Mouse (Mus musculus): ENCODE measurements around the gene Nos1ap.
A peak's percentile ranks its signal among the peaks of the same experiment; 100 is the strongest.

Gene Nos1ap

GRCm38 (mm10) chr1:170368864-170369263 lies 220.8 kb downstream of the Nos1ap start:
- no peak for DNase-seq (ENCODE audit: low read depth, low spot score)

DNA sequence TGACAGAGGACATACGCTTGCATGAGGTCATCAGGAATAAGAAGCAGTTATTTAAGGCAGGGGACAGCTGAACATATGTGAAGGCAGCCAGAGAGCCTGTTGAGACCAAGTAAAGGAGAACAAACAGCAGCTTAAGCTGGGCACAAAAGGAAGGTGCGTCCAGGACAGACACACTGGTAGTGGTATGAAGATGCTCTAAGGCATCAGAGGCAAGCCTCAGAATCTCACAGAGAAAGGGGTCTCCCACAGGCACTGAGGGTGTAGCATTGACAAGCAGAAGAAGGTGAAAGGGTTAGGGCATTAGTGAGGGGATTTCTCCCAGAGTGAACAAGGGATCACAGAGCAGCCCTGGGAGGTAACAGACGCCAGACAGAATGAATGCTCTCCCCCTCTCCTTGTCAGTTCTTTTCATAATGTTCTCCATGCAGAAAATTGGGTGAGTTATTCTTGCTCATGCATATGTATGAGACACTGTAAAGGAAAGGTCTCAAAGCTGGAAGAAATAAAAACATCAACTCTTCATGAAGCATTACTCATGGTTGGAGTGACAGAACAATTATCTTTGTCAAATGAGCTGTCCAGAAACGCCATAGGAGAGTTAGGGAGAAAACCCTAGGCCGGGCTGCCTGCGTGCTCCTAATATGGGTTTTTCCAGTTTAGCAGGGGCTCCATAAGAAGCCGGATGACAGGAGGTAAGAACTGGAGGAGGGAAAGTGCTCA lies 222.5 kb downstream of the Nos1ap start:
- DNase-seq (ENCODE audit: low read depth, low spot score) = peak; percentile 59

DNA sequence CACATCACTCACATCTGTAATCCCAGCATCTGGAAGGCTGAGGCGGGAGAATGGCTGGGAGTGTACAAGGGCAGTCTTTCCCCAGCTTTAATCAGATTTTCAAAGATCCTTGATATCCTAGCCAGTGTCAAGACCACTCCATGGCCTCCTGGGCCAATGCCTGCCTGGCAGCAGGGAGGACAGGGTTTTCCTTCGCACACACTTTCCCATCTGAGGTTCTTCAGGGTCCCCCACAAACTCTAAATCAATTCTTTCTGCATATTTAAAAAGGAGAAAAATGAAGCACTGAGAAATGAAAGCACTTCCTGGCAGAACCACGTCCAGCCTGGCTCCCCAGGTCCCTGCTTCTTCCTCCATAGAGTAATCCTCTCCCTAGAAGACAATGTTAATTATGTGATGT lies 225.9 kb downstream of the Nos1ap start:
- no peak for DNase-seq (ENCODE audit: low read depth, low spot score)

GRCm38 (mm10) chr1:170360183-170360915 lies 229.3 kb downstream of the Nos1ap start:
- no peak for DNase-seq (ENCODE audit: low read depth, low spot score)

GRCm38 (mm10) chr1:170353335-170353734 lies 236.3 kb downstream of the Nos1ap start:
- no peak for DNase-seq (ENCODE audit: low read depth, low spot score)

- DNase-seq (ENCODE audit: low read depth, low spot score) = no peak
These were observed 238.6 kb downstream of the Nos1ap start for GRCm38 (mm10) chr1:170351080-170351479.

DNA sequence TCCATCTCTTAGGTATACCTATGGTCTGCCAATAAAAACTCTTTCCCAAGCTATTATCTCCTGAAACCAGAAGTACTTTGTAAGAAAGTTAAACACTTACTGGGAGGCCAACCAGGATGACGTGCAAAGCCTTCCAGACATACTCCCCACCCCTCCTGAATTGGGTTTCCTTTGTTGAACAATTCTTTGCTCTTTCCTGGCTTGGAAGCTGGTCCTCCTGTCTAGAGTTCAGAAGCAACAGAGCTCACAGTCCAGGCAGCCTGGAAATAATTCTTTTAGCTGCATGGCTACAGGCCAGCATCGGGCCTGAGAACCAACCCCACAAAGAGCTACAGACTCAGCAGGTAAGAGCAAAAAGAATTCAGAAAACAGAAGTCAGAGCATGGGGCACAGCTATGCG lies 243.4 kb downstream of the Nos1ap start:
- no peak for DNase-seq (ENCODE audit: low read depth, low spot score)

DNA sequence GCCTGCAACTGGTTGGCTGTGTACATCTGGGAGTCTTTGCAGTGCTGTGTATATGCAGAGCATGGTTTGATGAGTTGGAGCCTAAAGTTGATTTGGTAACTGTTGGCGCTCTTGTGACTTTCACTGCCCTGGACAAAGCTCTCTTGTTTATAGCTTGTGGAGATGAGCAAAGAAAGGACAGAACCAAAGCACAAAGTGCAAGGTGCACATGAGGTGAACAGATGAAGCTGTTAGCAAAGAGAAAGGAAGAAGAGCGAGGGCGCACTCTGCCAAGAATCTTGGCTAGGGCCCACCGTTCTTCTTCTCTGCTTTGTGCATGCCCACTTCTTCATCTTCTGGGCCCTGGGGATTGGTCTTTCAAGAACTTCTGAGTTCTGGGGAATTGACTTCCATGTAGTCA lies 245.8 kb downstream of the Nos1ap start:
- no peak for DNase-seq (ENCODE audit: low read depth, low spot score)

- no peak for DNase-seq (ENCODE audit: low read depth, low spot score)
These were observed 246.6 kb downstream of the Nos1ap start for GRCm38 (mm10) chr1:170343081-170343480.

- no peak for DNase-seq (ENCODE audit: low read depth, low spot score)
These were observed 249.7 kb downstream of the Nos1ap start for GRCm38 (mm10) chr1:170339943-170340342.

GRCm38 (mm10) chr1:170332775-170333174 lies 256.9 kb downstream of the Nos1ap start:
- no peak for DNase-seq (ENCODE audit: low read depth, low spot score)

- no peak for DNase-seq (ENCODE audit: low read depth, low spot score)
These were observed 257.7 kb downstream of the Nos1ap start for GRCm38 (mm10) chr1:170331926-170332325.

GRCm38 (mm10) chr1:170325277-170325676 lies 264.4 kb downstream of the Nos1ap start:
- no peak for DNase-seq (ENCODE audit: low read depth, low spot score)

DNA sequence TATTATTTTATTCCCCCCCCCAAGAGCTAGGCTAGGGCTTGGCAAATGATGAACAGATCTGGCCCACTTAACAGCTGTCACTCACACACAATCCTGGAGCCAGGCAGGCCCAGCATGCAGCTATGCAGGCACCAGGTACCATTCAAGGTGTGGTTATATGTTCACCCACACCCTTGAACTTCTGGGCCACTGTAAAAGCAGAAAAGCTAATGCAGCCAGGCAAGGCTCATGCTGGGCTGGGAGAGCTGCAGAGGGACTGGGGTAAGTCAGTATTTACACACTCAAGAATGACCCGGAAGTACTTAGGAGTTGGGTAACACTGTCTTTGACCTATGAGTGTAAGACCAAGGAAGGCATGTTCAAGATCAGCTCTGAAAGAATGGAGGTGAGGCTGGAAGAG lies 265.3 kb downstream of the Nos1ap start:
- no peak for DNase-seq (ENCODE audit: low read depth, low spot score)

GRCm38 (mm10) chr1:170323001-170323400 lies 266.7 kb downstream of the Nos1ap start:
- DNase-seq (ENCODE audit: low read depth, low spot score) = no peak

DNA sequence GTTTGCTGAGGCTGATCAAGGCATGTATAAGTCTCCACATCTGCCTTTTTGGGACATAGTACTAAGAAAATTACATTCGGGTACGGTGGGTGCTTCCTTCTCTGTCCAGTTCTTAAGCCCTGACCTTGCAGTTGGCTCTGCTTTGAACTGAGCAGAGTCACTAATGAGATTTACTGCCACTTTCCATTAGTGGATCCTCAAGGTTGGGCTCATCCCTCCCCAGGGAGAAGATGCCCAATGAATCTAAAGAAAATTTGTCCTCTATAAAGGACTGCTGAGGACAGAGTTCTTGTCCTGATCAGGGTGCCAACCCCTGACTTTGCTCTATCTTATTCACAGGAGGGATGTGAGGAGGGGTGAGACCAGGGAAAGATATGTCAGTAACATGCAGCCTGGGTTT lies 267.6 kb downstream of the Nos1ap start:
- no peak for DNase-seq (ENCODE audit: low read depth, low spot score)

DNA sequence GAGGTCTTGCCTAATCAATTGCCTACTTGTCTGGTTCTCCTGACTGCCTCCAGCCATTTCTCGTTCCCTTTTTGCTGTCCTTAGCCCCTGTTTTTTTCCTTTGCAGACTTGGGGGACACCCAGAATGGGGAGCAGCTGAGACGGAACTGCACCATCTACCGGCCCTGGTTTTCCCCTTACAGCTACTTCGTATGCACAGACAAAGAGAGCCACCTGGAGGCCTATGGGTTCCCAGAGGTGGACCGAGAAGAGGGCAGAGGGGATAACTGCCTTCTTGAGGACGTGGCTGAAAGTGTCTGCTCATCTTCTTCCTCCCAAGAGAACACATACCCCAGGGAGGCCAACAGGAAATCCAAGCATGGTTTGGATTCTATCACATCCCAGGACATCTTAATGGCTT lies 278.2 kb downstream of the Nos1ap start:
- no peak for DNase-seq (ENCODE audit: low read depth, low spot score)

- DNase-seq (ENCODE audit: low read depth, low spot score) = no peak
These were observed 281.2 kb downstream of the Nos1ap start, which contains the start of gene Spata46 for GRCm38 (mm10) chr1:170308503-170308902. Gene Spata46, plus strand, starts transcription at chr1:170308803.

DNA sequence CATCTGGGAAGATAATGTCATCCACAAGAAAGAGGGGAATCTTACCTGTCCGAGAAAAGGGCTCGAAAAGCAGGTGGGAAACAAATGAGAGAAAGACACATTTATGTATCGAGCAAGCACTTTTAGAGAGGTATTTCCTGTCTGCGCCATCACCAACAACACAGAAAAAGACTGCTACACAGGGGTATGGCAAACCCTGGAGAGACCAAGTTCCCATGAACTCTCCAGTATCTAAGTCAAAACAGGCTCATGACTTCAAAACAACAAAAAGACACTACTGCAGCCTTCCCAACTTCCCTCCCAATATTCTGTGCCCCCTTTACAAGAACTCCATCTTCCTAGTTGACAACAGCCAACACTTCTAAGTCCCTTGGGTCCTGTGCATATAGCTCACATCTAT lies 283.4 kb downstream of the Nos1ap start, which contains the start of gene Gm7694:
Gene Gm7694, minus strand, starts transcription at position 101 of the 400 bp plus-strand sequence.
- DNase-seq (ENCODE audit: low read depth, low spot score) = no peak

DNA sequence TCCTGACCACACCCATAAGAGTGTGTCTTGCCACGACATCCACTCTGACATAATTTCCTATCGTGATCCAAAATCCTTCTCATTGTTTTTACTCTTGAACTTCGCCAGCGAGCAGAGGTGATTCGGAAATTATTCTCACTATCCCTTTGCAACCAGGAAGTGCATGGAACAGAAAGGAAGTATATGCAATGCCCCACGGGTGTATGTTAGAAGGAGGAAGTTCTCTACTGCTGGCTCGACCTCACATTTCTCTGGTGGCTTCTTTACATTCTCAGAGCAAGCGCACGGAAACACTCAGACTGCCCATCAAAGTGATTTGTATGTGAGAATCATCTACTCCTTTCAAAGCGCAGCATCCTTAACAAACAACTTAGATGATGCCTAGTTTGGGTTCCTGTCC lies 284.7 kb downstream of the Nos1ap start:
- DNase-seq (ENCODE audit: low read depth, low spot score) = no peak

DNA sequence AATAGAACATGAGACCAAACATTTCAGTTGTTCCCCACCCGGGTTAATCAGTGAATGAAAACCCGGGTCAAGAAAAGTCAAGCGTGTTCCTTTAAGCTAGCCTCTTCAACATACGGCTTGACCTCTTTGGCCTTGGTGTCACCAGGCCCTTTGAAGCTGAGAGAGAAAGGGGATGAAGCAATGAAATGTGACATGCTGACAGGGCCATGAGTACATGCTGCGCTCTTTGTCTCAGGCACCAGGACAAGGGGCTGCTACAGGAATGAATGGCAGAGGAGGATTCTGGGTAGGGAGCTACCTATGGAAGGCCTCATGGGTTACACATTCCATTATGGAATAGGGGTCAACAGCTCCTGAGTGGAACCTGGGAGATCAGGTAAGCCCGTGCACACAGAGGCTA lies 286.6 kb downstream of the Nos1ap start:
- DNase-seq (ENCODE audit: low read depth, low spot score) = peak; percentile 12

DNA sequence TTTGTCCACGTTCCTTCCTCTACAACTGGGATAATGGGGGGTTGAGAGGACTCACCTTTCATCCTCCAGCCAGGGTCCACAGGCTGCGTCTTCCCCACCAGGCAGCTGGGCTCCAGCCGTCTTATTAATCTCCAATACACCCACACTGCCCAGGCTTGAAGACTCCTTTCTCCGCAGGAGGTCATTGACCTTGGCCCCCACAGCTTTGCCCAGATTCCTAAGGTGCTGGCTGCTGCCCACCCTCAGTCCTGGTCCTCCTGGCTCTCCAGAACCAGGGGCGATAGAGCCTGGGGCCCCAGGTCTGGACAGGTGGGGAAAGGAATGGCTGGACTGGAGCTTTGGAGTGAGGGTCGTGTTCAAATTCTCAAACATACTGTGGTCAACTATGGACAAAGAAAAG lies 287.2 kb downstream of the Nos1ap start:
- DNase-seq (ENCODE audit: low read depth, low spot score) = no peak

DNA sequence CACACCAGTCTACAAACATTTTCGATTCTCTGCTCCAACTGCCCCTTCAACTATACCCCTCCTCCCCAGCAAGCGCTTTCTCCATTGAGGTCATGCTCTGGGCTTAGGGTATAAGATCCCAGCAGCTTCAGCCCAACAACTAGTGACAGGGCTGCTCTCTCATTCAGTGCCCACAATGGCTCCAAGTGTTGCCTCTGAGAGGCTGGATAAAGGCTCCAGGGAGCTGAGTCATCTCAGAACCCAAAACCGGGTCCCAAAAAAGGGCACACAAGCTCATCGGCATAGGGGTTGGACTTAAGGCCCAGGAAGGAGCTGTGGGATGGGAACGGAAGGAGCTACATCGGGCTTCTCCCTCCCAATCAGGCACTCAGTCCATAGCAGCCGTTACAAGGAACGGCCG lies 288.0 kb downstream of the Nos1ap start:
- no peak for DNase-seq (ENCODE audit: low read depth, low spot score)

Data from mesoderm, embryonic 11.5 days (tissue).